Mouse (Mus musculus): ENCODE results near the gene Tspear.
A peak's percentile ranks its signal among the peaks of the same experiment; 100 is the strongest.
"Not testable (repeated sequence)": the region's sequence is repeated elsewhere in the genome, so short reads cannot be mapped to it uniquely, and the experiment has no call there.

Tspear gene

GRCm38 (mm10) chr10:77788621-77789020 is 102.3 kb downstream of the Tspear start:
- no peak for DNase-seq (ENCODE audit: low spot score in 2 of 2)

DNA sequence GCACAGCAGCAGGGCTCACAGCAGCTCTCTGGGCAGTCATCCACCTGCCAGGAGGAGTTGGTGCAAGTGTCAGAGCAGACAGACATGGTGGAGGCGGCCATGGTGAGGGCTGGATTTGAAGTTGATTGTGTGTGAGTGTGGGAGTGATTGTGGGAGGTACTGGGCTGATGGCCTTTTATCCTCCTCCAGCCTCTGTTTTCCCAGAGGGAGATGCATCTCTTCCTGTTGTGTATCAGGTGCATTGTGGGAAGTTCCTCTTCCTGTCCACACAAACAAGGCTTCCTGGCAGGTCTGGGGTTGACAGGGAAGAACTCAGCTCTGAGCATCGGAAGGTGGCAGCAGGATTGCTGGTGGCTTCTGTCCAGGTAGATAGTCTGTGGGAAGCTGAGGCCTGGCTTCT is 108.6 kb downstream of the Tspear start, which contains the start of gene Gm9639:
Gene Gm9639, minus strand, starts transcription at position 101 of the 400 bp plus-strand sequence.
- no peak for DNase-seq (ENCODE audit: low spot score in 2 of 2)

DNA sequence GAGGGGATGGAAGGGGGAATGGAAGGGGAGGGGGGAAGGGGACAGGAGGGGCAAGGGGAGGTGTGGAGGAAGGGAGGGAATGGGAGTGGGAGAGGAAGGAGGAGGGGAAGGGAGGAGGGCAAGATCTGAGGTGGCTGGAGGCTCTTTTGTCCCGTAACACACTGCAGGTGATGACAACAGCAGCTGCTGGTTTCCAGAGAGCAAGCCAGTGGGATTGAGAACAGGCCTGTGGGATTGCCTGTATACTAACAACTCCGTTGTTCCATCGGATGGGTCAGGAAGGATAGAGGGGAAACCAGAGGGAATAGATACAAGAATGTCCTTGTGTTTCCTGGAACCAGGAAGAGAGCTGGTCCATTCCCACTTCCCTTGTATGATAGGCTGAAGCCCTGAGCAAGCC is 111.3 kb downstream of the Tspear start:
- no peak for DNase-seq (ENCODE audit: low spot score in 2 of 2)

- DNase-seq (ENCODE audit: low spot score in 2 of 2), result not testable (repeated sequence)
Measured at GRCm38 (mm10) chr10:77798164-77798920, 112.0 kb downstream of the Tspear start.

DNA sequence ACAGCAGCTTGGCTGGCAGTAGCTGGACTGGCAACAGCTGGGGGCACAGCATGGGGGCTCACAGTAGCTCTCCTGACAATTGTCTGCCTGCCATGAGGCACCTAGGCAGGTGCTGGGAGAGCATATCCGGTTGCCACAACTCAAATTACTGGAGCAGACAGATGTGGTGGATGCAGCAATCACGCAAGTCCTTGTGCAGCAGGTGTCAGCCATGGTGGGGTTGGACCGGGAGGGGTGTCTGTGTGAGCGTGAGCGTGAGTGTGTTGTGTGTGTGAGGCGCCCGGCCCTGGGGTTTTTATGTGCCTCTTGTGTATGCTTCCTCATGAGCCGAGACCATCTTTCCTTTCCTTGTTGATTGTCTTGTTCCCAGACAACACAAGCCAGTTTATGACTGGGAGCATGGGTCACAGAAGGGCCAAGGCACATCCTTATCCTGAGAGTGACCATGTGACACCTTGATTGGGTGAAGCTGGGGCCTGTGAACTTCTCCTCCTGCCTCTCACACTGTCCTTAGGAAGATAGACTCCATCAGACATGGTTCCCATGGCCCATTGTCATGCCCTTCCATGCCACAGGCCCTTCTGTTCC is 112.6 kb downstream of the Tspear start, which contains the start of gene Gm19668:
Gene Gm19668, minus strand, starts transcription at position 213 of the 588 bp plus-strand sequence.
- DNase-seq (ENCODE audit: low spot score in 2 of 2), result no peak

DNA sequence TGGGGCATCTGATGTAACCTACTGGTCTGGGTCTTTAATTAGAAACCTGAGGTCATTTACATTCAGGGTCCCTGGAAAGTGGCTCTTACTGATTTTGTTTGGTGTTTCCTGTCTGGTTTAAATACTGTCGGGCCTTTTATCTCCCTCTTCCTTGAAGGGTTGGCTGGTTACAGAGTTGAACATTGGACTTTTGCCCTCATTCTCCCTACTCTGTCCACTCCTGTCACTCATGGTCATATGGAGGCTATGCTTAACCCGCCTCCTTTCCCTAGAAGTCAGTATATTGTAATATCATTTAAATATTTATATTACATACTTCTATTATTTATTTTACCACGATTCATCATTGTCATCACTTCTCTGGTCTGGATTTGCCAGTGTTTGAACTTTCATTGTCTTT is 117.7 kb downstream of the Tspear start:
- no peak for DNase-seq (ENCODE audit: low spot score in 2 of 2)

DNA sequence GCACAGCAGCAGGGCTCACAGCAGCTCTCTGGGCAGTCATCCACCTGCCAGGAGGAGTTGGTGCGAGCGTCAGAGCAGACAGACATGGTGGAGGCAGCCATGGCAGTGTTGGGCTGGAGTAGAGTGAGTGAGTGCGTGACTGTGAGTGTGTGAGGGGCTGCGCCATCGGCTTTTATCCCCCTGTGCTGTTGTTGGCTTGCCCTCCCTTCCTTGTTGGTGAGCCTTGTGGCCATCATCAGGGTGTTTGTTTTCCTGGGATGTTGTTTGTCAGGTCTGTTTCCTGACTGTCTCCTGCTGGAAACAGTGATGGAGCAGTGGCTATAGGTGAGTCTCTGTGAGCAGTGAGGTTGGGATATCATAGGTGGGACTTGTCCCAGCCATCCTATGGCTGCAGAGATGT is 125.4 kb downstream of the Tspear start, which contains the start of gene Gm9507:
Gene Gm9507, minus strand, starts transcription at position 101 of the 400 bp plus-strand sequence.
- DNase-seq (ENCODE audit: low spot score in 2 of 2), result no peak

GRCm38 (mm10) chr10:77814382-77814781 is 128.0 kb downstream of the Tspear start, which contains the start of gene Gm2696:
TSS of gene Gm2696 (plus strand) at chr10:77814682.
- DNase-seq (ENCODE audit: low spot score in 2 of 2), result no peak

- no peak for DNase-seq (ENCODE audit: low spot score in 2 of 2)
Measured at GRCm38 (mm10) chr10:77815514-77815913, 129.1 kb downstream of the Tspear start.

- DNase-seq (ENCODE audit: low spot score in 2 of 2), result no peak
Measured at GRCm38 (mm10) chr10:77818523-77818922, 132.2 kb downstream of the Tspear start.

GRCm38 (mm10) chr10:77819203-77819602 is 132.8 kb downstream of the Tspear start:
- no peak for DNase-seq (ENCODE audit: low spot score in 2 of 2)

- no peak for DNase-seq (ENCODE audit: low spot score in 2 of 2)
Measured at GRCm38 (mm10) chr10:77826951-77827350, 140.6 kb downstream of the Tspear start, which contains the start of gene Krtap10-4. TSS of gene Krtap10-4 (minus strand) at chr10:77827095.

- peak; percentile 9 to 13 for DNase-seq (ENCODE audit: low spot score in 2 of 2)
Measured at GRCm38 (mm10) chr10:77835647-77836046, 149.3 kb downstream of the Tspear start, which contains the start of gene Krtap10-10. TSS of gene Krtap10-10 (plus strand) at chr10:77835947.

DNA sequence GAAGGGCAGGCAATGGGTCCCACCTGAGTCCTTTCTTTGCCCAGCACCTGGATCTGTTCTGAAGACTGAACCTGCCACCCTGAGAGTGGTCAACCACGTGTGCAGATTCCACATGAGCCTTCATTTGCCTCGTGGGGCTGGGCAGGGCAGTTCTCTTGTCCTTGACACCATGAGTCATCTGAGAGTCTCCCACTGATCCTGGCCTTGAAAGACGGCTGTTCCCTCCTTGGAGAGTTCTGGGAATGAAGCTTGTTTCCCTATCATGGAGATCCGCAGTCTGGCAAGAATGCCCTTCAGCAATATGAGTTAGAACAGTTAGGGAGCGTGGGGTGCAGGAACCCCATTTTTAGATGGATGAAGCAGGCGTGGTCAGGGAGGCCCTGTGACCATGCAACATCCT is 152.6 kb downstream of the Tspear start:
- no peak for DNase-seq (ENCODE audit: low spot score in 2 of 2)

DNA sequence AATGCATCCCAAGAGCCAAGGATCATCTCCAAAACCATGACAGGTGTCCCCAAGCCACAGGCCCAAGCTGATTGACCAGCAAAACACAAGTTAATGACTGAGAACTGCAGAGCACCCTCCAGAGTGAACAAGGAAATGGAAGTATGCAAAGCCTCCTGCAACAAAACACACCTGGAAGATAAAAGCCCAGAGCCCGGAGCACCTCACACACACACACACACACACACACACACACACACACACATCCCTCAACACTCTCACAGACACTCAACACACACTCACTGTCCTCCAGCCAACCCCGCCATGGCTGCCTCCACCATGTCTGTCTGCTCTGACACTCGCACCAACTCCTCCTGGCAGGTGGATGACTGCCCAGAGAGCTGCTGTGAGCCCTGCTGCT is 160.1 kb downstream of the Tspear start, which contains the start of gene Gm36176:
Gene Gm36176, plus strand, starts transcription at position 301 of the 400 bp plus-strand sequence.
- no peak for DNase-seq (ENCODE audit: low spot score in 2 of 2)

- no peak for DNase-seq (ENCODE audit: low spot score in 2 of 2)
Measured at GRCm38 (mm10) chr10:77846961-77847360, 160.6 kb downstream of the Tspear start.

DNA sequence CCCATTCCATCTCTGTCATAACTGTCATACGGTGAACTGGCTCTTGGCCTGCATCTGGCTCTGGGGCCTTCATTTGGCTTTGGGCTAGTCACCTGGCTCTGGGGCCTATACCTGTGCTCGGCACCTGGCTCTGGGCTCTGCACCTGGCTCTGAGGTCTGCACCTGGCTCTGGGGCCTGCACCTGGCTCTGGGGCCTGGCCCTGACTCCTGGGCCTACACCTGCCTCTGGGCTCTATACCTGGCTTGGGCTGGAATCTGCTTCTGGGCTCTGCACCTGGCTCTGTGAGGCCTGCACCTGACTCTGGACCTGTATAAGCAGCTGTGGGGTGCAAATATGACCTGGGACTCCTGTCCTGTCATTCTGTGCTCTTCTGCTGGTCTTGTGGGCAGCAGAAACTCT is 161.2 kb downstream of the Tspear start:
- DNase-seq (ENCODE audit: low spot score in 2 of 2), result no peak

GRCm38 (mm10) chr10:77852559-77852958 is 166.2 kb downstream of the Tspear start, which contains the start of gene Gm10318:
TSS of gene Gm10318 (plus strand) at chr10:77852859.
- DNase-seq (ENCODE audit: low spot score in 2 of 2), result no peak

GRCm38 (mm10) chr10:77861675-77862074 is 175.3 kb downstream of the Tspear start, which contains the start of gene Gm3285:
TSS of gene Gm3285 (plus strand) at chr10:77861975.
- no peak for DNase-seq (ENCODE audit: low spot score in 2 of 2)

DNA sequence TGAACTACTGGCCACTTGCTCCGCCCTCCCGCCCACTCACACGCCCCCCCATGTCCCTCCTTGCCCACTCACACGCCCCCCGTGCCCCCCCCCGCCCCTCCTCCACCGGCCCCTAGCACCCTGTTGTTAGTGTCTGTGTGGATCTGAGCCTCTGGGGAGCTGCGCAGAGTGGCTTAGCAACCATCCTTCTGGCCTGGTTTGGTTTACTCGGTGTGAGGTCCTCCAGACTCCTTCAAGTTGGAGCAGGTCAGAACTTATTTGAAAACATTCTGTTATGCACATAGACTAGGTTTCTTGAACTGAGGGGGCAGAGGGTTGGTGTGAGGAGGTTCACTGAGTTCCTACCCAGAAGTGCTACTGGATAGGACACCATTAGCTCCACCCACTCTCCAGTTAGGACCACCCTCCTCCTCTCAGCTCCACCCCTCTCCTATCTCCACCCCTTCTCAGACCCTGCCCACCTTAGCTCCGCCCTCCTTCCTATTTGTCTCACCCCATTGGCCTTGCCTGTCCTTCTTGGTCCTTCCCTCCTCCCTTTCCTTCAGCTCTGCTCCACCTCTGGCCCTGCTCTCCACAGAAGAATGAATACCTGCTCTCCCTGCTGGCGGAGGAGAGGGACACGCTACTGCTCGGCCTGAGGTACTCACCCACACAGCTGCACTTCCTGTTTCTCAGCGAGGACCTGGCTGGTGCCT is 177.8 kb downstream of the Tspear start:
- no peak for DNase-seq (ENCODE audit: low spot score in 2 of 2)

DNA sequence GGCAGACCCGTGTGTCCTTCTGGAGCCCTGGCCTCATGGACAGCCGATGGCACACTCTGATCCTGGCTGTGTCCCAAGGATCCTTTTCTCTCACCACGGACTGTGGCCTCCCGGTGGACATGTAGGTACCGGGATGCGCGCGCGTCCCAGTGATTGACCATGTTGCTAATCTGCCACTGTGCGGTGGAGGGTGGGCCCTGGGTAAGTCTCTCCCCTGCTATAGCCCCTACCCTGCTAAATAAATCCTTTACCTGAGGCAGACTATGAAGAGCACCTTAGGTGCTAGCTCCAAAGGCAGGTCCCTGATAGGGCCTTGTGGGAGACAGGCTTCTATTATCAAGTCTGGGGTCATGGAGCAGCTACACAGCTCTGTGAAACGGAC is 178.4 kb downstream of the Tspear start:
- no peak for DNase-seq (ENCODE audit: low spot score in 2 of 2)

- DNase-seq (ENCODE audit: low spot score in 2 of 2), result no peak
Measured at GRCm38 (mm10) chr10:77867546-77867945, 181.2 kb downstream of the Tspear start.

Measured in right cerebral cortex, postnatal 36 days (tissue).